Mouse (Mus musculus) heart, embryonic 10.5 days (tissue): ENCODE data around the gene Scgb1b10. TPM values are rescaled to one million over a fixed set of nuclear protein-coding genes. Genes with fewer than 3 reads are reported as not detected.
"Not testable (repeated sequence)": the region's sequence is repeated elsewhere in the genome, so short reads cannot be mapped to it uniquely, and the experiment has no call there.

ENCODE experiments used
- DNase-seq: peaks from one replicate; pipeline ENCODE4 v3.0.0-alpha.2; 2017; ENCODE audit warnings: low spot score
- H3K27ac ChIP-seq: fragments of 300-500 bp; sonication (generic); 2 replicates; pipeline ENCODE4 v1.5.1; 2016; ENCODE audit warnings: mild to moderate bottlenecking
- H3K27me3 ChIP-seq: fragments of 300-500 bp; sonication (generic); 2 replicates; pipeline ENCODE4 v1.6.1; 2016; ENCODE audit warnings: mild to moderate bottlenecking; ENCODE audit not compliant: poor library complexity, insufficient read depth, severe bottlenecking
- H3K36me3 ChIP-seq: fragments of 300-500 bp; sonication (generic); 2 replicates; pipeline ENCODE4 v1.6.1; 2016; ENCODE audit warnings: mild to moderate bottlenecking, moderate library complexity
- H3K4me1 ChIP-seq: fragments of 300-500 bp; sonication (generic); 2 replicates; pipeline ENCODE4 v1.6.1; 2016; ENCODE audit warnings: mild to moderate bottlenecking
- H3K4me3 ChIP-seq: fragments of 300-500 bp; sonication (generic); 2 replicates; pipeline ENCODE4 v1.5.1; 2016; ENCODE audit warnings: mild to moderate bottlenecking, moderate library complexity
- H3K9me3 ChIP-seq: fragments of 300-500 bp; sonication (generic); 2 replicates; pipeline ENCODE4 v1.6.1; 2016; ENCODE audit warnings: mild to moderate bottlenecking, moderate library complexity
- polyA plus RNA-seq: library from polyadenylated mRNA; unstranded; fragments of >200 nt; fragmentation: Nextera tagmentation; extraction: Ambion mirVana; gene quantifications from 2 replicates; pipeline ENCODE4 v1.2.1, GENCODE M21; 2016

Gene Scgb1b10
- polyA plus RNA-seq = not detected in 2 replicates

DNA sequence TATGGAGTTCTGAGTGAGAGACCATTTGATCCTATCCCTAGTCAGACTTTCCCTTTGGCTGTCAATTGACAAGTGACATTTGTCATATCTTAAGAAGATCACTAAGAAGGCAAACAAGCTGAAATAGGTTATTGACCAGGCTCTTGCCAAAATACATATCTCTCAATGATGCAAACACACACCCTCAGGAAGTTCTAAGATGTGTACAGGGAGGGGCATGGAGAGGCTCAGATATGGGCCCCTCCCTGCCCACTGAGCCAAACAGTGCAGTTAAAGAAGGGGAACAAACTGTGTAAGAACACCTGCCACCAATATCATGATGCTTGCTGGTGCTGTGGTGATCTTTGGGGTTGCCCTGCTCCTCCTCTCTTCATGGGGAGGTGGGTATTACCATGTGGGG is at the start of gene Scgb1b10:
Gene Scgb1b10 (plus strand): TSS at position 301 of the 400 bp plus-strand sequence.
- not testable (repeated sequence) for H3K36me3 ChIP-seq, H3K9me3 ChIP-seq, DNase-seq, H3K27ac ChIP-seq, H3K4me1 ChIP-seq, H3K4me3 ChIP-seq, H3K27me3 ChIP-seq

Other genes with a start within 250 kb of the Scgb1b10 start
- not detected in 2 replicates for gene Scgb2b11, start 110.3 kb downstream of the Scgb1b10 start, polyA plus RNA-seq
- not detected in 2 replicates for gene Scgb1b11, start 122.0 kb downstream of the Scgb1b10 start, polyA plus RNA-seq
- not detected in 2 replicates for gene Scgb2b12, start 226.4 kb downstream of the Scgb1b10 start, polyA plus RNA-seq
- not detected in 2 replicates for gene Scgb1b12, start 233.3 kb downstream of the Scgb1b10 start, polyA plus RNA-seq